Mouse (Mus musculus) stomach, postnatal 0 days (tissue): ENCODE measurements at regions not wholly inside any gene's neighbourhood (a gene's known extent, or its start where the extent isn't known, plus 50 kb on each side); places are given as distances from the start of the nearest gene placed in this dataset.

Experiments used
- ATAC-seq: fragments of 200-750 bp; cut with Nextera tagmentation; 2 replicates; pipeline ENCODE4 v1.8.0; 2017; ENCODE audit not compliant: low FRiP score, low TSS enrichment
- DNase-seq: peaks from one replicate; pipeline ENCODE4 v3.0.0-alpha.2; 2016; ENCODE audit warnings: low spot score
- H3K27ac ChIP-seq: fragments of 300-500 bp; sonication (generic); replicated peaks from 2 replicates; pipeline ENCODE4 v1.5.1; 2014; ENCODE audit warnings: mild to moderate bottlenecking, control low read depth
- H3K27me3 ChIP-seq: fragments of 300-500 bp; sonication (generic); 2 replicates; pipeline ENCODE4 v1.6.1; 2014; ENCODE audit warnings: low read length; ENCODE audit not compliant: control insufficient read depth, insufficient read depth
- H3K36me3 ChIP-seq: fragments of 300-500 bp; sonication (generic); 2 replicates; pipeline ENCODE4 v1.6.1; 2014; ENCODE audit warnings: low read length, mixed read lengths; ENCODE audit not compliant: control insufficient read depth, insufficient read depth
- H3K4me1 ChIP-seq: fragments of 300-500 bp; sonication (generic); replicated peaks from 2 replicates; pipeline ENCODE4 v1.6.1; 2014; ENCODE audit warnings: antibody characterized with exemption; ENCODE audit not compliant: control insufficient read depth, insufficient read depth
- H3K4me2 ChIP-seq: fragments of 300-500 bp; sonication (generic); replicated peaks from 2 replicates; pipeline ENCODE4 v1.6.1; 2014; ENCODE audit warnings: low read depth, mild to moderate bottlenecking, control low read depth, moderate library complexity
- H3K4me3 ChIP-seq: fragments of 300-500 bp; sonication (generic); 2 replicates; pipeline ENCODE4 v1.5.1; 2014; ENCODE audit warnings: low read depth, low read length, control low read depth
- H3K9ac ChIP-seq: fragments of 300-500 bp; sonication (generic); 2 replicates; pipeline ENCODE4 v1.6.1; 2014; ENCODE audit warnings: mild to moderate bottlenecking, low read length, control low read depth, mixed read lengths
- H3K9me3 ChIP-seq: fragments of 300-500 bp; sonication (generic); 2 replicates; pipeline ENCODE4 v1.6.1; 2016; ENCODE audit warnings: low read length; ENCODE audit not compliant: control insufficient read depth
- CTCF ChIP-seq: IDR thresholded peaks from 2 replicates; pipeline ENCODE4 v1.5.1; 2016; ENCODE audit warnings: antibody characterized with exemption, low read depth, mild to moderate bottlenecking, moderate library complexity
- EP300 ChIP-seq: optimal IDR thresholded peaks from 2 replicates; pipeline ENCODE3; 2016; ENCODE audit warnings: antibody characterized with exemption
- WGBS: fragments of 180-500 bp; shearing (Covaris S2); extraction: QIAGEN DNeasy Blood & Tissue Kit; methylation state at CpG from one replicate; pipeline ENCODE4 v1.1.7; 2014; 5-methylcytosine and 5-hydroxymethylcytosine counted together

GRCm38 (mm10) chr4:6517626-6518025 is 1721.2 kb downstream of the Car8 start:
- no peak for DNase-seq

GRCm38 (mm10) chr4:6514823-6515222 is 1721.7 kb upstream of the Impad1 start:
- H3K27ac ChIP-seq: no peak overlapping the region
- no peak overlapping the region for H3K4me2 ChIP-seq
- ATAC-seq (peak; percentile 45; the same call in 1 of the 2 replicates), DNase-seq (peak; percentile 55)
- H3K36me3 ChIP-seq: no peaks in the 10 kb centered on the region
- 17% methylated on average over 6 of the region's 6 CpGs for WGBS
- H3K27me3 ChIP-seq: no peaks in the 10 kb centered on the region
- H3K9me3 ChIP-seq: no peaks in the 10 kb centered on the region
- TF ChIP-seq CTCF: peak; percentile 91
- no peak for TF ChIP-seq EP300
- no peak overlapping the region for H3K4me3 ChIP-seq
- H3K4me1 ChIP-seq: no peaks in the 10 kb centered on the region
- H3K9ac ChIP-seq: no peak overlapping the region

More at GRCm38 (mm10) chr4:6517626-6518025, 1721.2 kb downstream of the Car8 start:
- WGBS: 100% methylated on average over 1 of the region's 1 CpGs
- Histone ChIP-seq H3K9me3 (no peaks in the 10 kb centered on the region), H3K9ac (no peak overlapping the region), H3K36me3 (no peaks in the 10 kb centered on the region), H3K4me1 (no peaks in the 10 kb centered on the region), H3K27me3 (no peaks in the 10 kb centered on the region), H3K27ac (no peak overlapping the region), H3K4me2 (no peak overlapping the region), H3K4me3 (no peak overlapping the region)
- TF ChIP-seq CTCF: no peak
- no peak for ATAC-seq

- Histone ChIP-seq H3K4me1 (no peaks in the 10 kb centered on the region), H3K36me3 (no peaks in the 10 kb centered on the region), H3K4me3 (no peak overlapping the region), H3K4me2 (no peak overlapping the region), H3K9me3 (no peaks in the 10 kb centered on the region), H3K9ac (no peak overlapping the region), H3K27ac (no peak overlapping the region), H3K27me3 (no peaks in the 10 kb centered on the region)
- TF ChIP-seq CTCF (no peak), EP300 (no peak)
- DNase-seq: no peak
- WGBS: 77% methylated on average over 3 of the region's 3 CpGs
- no peak for ATAC-seq
Observed at GRCm38 (mm10) chr4:6513635-6514034, 1720.5 kb upstream of the Impad1 start.

- Histone ChIP-seq H3K4me2 (peak overlapping the region; percentile 28), H3K4me1 (no peaks in the 10 kb centered on the region), H3K9me3 (no peaks in the 10 kb centered on the region), H3K4me3 (peak overlapping the region; percentile 1; the same call in 1 of the 2 replicates), H3K9ac (no peak overlapping the region), H3K27me3 (no peaks in the 10 kb centered on the region), H3K27ac (no peak overlapping the region), H3K36me3 (no peaks in the 10 kb centered on the region)
- ATAC-seq: peak; percentile 79; the same call in 1 of the 2 replicates
- DNase-seq: peak; percentile 84
- WGBS: 12% methylated on average over 12 of the region's 12 CpGs
- no peak for TF ChIP-seq EP300
- peak; percentile 91 for TF ChIP-seq CTCF
Observed at GRCm38 (mm10) chr4:6512749-6513364, 1719.7 kb upstream of the Impad1 start.

- H3K9me3 ChIP-seq: no peaks in the 10 kb centered on the region
- DNase-seq: no peak
- no peaks in the 10 kb centered on the region for H3K36me3 ChIP-seq
- no peak overlapping the region for H3K4me3 ChIP-seq
- TF ChIP-seq EP300 (no peak), CTCF (no peak)
- no peak overlapping the region for H3K4me2 ChIP-seq
- 94% methylated on average over 5 of the region's 5 CpGs for WGBS
- no peaks in the 10 kb centered on the region for H3K4me1 ChIP-seq
- H3K27me3 ChIP-seq: no peaks in the 10 kb centered on the region
- no peak overlapping the region for H3K27ac ChIP-seq
- ATAC-seq: no peak
- H3K9ac ChIP-seq: no peak overlapping the region
Observed at GRCm38 (mm10) chr4:6508091-6508490, 1714.9 kb upstream of the Impad1 start.
